Mouse (Mus musculus) ES-Bruce4 (cell line): ENCODE measurements around the gene Cldn6.

ENCODE experiments used
- CTCF ChIP-seq: IDR thresholded peaks from one replicate; pipeline ENCODE4 v1.8.1; 2011; ENCODE audit warnings: low read depth, low read length
- EP300 ChIP-seq: IDR thresholded peaks from 2 replicates; pipeline ENCODE4 v1.6.1; 2011; ENCODE audit warnings: low read depth, low read length; ENCODE audit not compliant: insufficient read depth
- POLR2A ChIP-seq: IDR thresholded peaks from one replicate; pipeline ENCODE4 v1.8.1; 2011; ENCODE audit warnings: low read length; ENCODE audit not compliant: insufficient read depth

GRCm38 (mm10) chr17:23675127-23675526 is 3.9 kb upstream of the Cldn6 start:
- no peak for TF ChIP-seq CTCF
- TF ChIP-seq POLR2A = no peak
- no peak for TF ChIP-seq EP300
